Mouse (Mus musculus): Measurements from ENCODE around the gene Spocd1.

Spocd1 gene

DNA sequence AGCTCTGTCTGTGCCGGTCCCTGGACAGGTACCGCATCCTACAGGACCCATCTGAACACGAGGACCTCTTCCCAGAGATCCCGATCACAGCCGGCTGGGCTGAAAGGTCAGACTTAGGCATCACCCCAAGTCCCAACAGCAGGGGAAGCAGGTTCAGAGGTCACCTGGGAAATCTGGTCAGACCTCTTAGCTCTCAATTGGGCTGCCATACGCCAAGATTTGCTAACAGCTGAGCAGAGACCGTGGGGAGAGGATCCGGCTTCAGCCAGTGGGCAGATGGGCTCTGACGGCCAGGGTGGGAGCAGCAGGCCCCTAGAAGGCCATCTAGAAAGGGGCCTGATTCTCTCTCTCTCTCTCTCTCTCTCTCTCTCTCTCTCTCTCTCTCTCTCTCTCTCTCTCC, 45.2 kb downstream of the Spocd1 start:
- DNase-seq (ENCODE audit: extremely low read depth, low read depth) = no peak

DNA sequence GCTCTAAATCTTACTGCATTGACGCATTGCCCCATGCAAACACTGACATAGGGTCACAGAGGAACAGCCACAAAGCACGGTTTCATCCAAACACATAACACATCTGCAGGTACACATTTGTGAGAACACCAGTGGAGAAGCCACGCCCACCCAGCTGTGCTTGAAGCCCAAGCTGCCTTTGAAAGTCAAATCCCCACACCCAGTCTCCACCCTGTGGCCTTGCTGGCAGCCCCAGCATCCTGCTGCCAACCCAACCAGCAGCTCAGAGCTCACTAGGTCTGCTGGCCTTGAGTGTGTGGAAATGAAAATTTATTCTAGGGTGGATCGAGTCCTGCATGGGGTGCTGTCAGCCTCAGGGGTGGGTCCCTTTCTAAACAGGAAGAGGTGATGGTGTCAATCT, 48.2 kb downstream of the Spocd1 start:
- no peak for DNase-seq (ENCODE audit: extremely low read depth, low read depth)

DNA sequence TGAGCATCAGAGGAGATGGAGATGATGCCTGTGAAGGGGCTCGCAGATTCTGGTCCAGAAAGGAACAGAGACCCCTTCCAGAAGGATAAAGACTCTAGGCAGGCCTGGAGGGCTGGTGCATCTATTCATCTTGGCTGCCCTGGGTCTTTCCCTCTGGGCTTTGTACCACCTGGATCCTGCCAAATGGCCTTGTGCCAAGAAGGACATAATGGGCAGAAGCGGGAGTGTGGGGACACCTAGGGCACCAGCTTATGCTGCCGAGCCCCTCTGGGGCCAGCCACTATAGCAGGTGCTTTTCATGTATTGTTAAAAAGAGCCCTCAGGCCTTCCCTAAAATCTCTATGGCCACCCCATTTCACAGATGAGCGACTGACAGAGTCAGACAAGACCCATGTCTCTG, 49.2 kb downstream of the Spocd1 start:
- no peak for DNase-seq (ENCODE audit: extremely low read depth, low read depth)

DNA sequence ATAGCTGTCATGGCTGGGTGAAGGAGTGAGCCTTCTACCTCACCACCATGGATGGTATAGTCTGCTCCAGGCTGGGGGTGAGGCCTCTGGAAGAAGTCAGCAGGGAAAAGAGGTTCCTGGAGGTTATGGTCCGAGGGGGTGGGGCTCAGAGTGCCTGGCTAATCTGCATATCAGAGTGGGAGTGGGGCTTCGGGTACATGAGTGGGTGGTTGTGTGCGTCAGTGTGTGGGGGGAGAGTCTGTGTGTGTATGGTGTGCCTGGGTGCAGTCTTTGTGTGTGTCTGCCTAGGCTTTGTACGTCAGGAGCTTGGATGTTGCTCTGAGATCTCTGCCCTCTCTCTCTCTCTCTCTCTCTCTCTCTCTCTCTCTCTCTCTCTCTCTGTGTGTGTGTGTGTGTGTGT, 49.9 kb downstream of the Spocd1 start:
- no peak for DNase-seq (ENCODE audit: extremely low read depth, low read depth)

DNA sequence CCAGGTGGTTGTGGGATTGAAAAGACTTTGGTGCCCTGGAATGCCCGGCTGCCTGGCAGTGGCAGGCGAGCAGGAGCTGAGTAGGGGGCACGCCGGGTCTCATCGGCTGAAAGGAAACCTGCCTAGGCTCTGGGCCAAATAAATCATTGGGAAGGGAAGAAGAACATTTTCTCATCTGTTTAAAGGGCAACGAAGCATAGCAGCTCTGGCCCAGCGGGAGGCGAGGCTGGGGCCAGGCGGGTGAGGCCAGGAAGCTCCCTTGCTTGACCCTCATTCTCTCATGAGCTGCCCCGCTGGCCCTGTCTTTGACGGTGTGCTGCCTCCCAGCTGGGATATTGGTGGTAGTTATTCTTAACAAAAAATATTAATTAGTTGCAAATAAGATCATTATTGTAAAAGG, 52.6 kb downstream of the Spocd1 start:
- no peak for DNase-seq (ENCODE audit: extremely low read depth, low read depth)

DNA sequence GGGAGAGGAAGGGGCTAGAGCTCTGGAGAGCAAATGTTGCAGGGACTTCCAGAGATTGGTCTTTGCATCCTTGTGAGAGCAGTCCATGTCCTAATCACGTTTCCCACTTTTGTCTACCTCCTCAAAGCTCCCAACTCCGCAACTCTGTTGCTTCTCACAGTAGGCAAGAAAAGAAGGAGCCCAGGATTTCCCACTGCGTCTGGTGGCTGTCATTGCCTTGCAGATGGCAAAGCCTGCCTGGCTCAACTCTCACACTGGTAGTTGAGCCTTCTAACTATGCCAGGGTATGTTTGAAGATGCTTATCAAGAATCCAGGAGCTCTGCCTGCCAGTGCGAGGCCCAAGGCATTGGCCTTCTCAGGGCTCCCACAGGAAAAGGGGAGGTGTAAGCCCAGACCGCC, 54.0 kb downstream of the Spocd1 start:
- no peak for DNase-seq (ENCODE audit: extremely low read depth, low read depth)

DNA sequence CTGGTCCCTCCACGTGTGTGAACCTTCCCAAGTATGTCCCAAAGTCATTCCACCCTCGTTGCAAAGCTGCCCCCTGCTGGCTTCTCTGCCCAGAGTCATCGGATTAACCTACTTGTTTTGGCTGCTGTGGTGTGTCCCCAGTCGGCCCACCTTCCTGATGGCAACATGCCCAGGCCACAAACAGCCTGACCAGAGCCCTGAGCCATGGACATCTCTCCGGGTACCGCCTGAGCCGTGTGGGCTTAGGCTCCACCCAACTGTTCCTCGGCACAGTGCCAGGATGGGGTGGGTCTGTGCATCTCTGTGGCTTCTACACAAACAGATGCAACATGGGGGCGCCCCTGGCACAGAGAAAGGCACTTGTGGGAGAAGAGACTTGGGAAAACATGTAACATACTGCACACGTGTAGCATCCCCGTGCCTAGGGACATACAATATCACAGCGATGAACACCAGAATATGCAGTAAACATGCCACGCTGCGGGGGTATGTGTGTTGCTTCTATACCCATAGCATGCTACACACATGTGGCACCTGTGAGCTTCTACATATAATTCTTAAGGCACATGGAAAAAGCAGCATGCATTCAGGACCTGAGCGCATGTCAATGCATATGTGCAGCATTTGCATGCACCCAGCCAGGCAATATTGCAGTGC, 54.8 kb downstream of the Spocd1 start:
- no peak for DNase-seq (ENCODE audit: extremely low read depth, low read depth)

DNA sequence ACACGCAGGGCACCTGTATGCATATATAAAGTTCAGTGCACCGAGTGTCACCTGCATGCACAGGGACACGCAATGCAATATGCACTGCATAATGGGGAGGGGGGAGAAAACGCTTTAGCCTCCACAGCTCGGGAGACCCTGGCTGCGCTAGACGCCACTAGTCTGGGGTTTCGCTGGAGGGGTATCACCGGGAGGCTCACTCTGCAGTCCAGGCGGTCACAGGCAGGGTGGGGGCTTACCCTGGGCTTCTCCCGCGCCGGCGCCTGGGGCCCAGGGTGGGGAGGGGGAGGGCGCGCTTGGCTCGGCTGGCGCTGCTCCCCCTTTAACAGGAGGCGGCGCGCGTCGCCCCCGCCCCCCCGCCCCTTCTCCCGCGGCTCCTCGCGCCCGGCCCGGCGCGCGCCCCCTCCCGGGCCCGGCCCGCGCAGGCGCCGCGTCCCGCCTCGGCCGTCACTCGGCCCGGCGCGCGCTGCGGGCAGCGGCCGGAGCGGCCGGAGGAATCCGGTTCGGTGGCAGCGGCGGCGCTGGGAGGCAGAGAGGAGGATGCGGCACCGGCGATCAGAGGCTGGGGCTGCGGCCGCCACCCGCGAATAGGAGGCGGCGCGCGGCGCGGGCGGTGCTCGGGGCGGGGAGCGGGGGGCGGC, 55.5 kb downstream of the Spocd1 start, which contains the start of gene Adgrb2:
Gene Adgrb2 (plus strand): TSS at position 450 of the 641 bp plus-strand sequence.
- DNase-seq (ENCODE audit: extremely low read depth, low read depth) = no peak

DNA sequence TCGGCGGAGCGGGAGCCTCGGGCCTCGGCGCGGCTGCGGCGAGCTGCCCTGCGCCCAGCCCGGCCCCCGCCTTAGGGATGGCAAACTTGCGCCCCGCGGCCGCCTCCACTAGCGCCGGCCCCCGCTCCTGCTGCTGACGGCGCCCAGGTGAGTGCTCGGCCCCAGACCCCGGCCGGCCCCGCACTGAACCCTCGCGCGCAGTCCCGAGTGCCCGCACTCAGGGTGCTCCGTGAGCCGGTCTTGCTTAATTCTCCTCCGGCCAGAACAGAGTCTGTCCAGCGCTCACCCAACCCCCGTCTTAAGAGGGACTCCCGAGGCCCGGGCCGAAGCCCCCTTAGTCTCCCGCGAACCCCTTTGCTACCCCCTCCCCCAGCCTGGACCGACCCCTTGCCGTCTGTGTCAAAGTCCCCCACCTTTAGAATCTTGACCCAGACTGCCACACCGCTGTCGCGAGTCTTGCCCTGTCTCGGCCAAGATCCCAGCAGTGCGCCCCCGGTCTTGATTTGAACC, 56.2 kb downstream of the Spocd1 start:
- no peak for DNase-seq (ENCODE audit: extremely low read depth, low read depth)

DNA sequence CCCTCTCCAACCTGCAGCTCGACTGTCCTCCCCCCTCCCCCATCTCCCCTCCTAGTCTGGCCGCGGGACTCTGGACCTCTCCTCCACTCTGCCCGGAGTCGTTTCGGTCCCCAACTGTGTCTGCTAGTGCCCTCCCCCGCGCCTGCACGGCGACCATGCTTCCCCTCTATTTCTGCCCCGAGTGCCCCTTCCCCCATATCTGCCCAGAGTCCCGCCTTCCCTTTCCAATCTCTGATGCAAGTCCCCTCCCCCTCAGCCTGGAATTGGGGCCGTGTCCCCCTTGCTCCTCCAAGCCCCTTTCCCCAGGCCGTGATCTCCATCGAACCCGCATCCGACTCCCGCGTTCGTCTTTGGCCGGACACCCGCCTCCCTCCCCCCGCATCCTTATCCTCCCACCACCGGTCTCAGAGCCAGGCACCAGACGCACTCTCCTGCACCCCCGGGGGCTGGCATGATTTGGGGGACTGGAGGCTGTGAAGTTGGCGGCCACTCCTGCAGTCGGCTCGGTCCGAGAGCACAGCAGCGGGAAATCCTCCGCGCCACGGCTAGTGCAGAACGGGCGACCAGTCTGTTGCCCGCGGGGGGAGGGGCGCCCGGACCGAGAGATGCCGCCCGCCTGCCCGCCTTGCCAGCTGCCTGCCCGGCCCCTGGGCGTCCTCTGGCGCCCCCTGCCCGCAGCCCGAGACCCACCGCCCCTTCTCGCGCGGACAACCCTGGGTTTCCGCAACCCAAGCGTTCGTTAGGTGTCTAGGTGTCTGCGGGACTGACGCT, 56.8 kb downstream of the Spocd1 start:
- DNase-seq (ENCODE audit: extremely low read depth, low read depth) = no peak

DNA sequence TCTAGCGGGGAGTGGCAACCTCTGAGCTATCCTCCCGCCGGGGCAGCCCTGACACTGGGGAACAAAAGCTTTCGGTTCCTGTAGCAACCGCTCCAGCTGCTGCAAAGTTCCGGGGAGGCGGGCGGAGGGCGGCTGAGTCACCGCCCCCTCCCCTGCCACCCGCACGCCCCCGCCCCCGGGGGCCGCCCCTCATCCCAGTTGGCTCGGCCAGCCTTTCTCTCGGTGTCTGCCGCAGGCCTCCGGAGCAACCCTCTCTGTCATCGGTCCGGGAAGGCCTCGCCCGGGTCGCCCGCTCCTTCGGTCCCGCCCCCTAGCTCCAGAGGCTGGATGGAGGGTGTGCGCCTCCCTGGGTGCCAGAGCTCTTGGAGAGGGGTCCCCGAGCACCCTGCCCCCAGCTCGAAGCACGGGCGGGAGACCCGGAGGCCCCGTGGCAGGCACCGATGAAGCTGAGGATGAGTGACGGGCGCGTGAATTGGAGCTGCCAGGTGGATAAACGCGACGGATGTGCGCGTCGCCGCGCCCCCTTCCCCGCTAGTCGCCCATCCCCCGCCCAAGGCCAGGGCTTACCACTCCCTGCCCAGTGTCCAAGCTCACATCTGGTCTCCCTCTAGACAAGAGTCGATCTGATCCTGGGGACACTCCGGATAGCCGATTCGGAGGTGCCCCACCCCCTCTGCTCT, 58.9 kb downstream of the Spocd1 start:
- DNase-seq (ENCODE audit: extremely low read depth, low read depth) = no peak

DNA sequence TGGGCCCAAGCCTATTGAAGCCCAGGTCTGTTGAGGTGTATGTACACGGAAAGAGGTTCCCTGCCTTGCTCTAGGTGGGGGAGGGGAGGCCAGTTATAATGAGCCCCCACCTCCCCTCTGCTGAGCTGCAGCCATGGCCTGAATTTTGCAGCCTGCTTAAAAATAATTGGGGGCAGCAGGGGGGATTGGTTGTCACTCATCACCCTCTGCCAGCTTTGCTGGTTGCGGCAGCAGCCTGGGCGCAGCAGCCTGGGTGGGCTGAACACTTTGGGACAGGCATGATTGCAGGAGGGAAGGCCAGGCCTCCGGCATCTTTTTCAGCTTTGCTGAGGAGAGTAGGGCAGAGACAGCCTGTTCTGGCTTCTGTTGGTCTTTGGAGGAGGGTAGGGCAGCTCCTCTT, 60.9 kb downstream of the Spocd1 start:
- DNase-seq (ENCODE audit: extremely low read depth, low read depth) = no peak

DNA sequence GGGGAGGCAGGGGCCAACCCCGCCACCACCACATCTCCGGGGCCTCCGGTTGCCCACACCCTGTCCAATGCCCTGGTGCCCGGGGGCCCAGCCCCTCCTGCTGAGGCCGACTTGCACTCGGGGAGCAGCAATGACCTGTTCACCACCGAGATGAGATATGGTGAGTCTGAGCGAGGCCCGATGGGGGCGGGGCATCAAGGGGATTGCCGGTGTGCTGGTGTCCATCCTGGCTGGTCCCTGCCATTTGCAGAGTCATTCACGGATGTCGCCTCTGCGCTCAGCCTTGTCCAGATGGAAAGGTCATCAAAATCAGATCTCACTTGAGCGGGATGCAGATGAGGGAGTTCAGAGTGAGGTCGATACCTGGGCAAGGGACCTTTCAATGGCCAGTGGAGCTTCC, 63.7 kb downstream of the Spocd1 start:
- no peak for DNase-seq (ENCODE audit: extremely low read depth, low read depth)

DNA sequence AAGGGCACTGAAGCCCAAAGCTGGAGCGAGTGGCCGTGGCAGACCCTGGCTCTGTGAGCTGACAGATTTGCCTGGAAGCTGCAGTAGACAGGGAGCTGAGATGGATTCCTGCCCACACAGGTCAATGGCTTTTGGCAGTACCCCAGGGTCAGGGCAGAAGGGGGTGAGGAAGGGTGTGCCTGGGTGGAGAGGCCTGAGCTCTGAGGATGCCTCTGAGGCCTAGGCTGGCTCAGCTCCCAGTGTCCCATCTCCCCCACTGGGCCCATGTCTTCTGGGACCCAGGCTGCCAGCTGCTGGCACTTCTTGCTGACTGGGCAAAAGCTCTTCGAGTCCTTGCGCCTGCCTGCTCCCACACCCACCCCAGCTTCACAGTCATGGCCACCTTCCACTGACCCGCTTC, 64.2 kb downstream of the Spocd1 start:
- DNase-seq (ENCODE audit: extremely low read depth, low read depth) = no peak

DNA sequence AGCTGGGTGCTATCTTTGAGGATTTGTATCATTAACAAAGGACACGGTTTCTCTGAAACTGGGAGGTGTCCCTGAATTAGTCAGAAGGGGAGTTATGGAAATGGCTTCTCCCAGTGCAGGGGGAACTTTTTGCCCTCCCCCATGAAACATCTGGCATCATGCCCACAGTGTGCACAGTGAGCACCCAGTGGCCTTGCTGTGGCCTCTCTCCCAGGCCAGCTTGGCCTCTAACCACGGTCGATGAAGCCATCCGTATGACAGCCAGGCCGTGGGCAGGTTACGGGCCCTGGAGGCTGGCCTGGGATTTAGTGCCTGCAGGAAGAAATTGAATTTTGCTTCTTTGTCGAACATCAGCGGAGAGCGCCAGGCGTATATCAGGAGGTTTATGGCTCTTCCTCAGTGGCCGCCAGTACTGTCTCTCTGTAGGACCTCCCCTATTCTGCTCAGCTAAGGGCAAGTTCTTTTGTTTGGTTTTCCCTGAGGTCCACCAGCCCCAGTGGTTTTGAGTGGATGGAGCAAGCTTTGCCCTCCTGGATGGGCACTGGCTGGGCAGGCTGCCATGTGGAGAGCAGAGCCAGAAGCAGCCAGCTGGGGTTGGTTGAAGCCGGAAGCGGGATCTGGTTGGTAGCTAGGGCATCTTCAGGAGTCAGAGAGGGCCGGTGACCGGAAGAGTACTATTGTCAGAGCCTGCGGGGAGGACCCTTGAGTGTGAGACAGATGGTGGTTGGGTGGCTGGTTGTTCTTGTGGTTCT, 65.1 kb downstream of the Spocd1 start:
- no peak for DNase-seq (ENCODE audit: extremely low read depth, low read depth)

DNA sequence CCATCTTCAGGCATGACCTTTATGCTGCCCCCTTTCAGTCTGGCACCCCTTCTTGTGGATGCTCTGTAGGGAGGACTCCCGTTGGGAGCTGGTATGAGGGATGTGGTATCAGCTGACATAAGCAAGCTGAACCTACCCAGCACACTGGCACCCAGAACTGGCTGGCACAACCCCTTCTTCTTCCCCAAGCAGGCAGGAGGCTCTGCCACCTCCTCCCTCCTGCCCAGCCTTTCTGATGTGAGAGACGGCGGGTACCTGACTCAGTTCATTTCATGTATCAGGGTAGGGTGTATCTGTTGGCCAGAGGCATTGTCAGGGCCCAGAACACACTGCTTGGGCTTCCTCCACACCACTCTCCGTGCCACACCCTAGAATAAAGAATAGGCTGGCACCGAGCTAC, 65.7 kb downstream of the Spocd1 start:
- DNase-seq (ENCODE audit: extremely low read depth, low read depth) = no peak

DNA sequence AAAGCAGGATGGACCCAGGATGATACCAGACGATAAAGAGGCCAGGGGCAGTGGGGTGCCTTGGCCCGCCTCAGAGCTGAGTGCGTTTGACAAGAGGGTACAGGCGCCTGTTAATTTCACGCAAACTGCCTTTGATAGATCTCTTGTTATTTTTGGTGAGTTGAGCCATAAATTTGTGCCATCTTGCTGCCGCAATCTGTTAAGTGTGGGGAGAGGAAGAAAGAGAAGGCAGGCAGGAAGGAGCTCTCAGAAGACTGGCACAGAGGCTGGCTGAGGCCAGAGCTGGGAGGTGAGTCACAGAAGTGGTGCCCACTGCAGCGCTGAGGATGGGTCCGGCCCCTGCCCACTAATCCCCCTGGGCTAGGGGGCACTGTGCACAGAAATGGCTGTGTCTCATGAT, 66.2 kb downstream of the Spocd1 start:
- no peak for DNase-seq (ENCODE audit: extremely low read depth, low read depth)

DNA sequence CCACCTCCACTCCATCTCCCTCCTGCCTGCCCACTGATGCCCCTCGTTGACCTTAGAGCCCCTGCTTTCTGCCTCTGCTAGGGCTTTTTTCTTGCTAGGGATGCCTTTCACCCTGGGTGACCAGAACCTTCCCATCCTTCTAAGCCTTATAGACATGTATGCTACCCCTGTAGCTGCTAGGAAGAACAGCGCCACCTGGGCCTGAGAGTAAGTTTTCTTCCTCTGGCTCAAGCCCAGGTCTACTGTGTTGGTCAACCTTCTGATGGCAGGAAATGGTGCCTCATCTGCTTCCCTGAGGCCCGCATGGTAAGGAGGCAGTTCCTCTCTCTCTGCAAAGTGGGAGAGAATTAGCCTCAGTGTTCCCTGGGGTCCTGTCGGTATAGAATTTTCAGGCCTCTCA, 67.0 kb downstream of the Spocd1 start:
- DNase-seq (ENCODE audit: extremely low read depth, low read depth) = no peak

DNA sequence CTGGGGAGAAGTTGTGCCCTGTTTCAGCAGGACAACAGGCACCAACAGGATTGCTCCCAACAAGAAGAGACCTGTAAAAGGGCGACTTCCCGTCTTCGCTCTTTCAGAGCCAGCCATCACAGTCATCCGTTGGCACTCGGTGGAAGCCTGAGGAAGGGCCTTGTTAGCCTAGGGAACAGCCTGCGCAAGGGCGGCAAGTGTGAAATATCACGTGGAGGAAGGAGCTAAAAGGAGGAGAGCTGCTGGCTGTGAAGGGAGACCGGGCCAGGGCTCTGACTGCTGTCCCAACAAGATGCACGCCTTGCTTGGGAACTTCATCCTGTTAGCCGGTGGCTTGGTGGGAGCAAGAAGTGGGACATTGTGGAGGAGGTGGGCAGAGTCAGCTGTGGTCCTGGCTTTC, 69.1 kb downstream of the Spocd1 start:
- DNase-seq (ENCODE audit: extremely low read depth, low read depth) = no peak

DNA sequence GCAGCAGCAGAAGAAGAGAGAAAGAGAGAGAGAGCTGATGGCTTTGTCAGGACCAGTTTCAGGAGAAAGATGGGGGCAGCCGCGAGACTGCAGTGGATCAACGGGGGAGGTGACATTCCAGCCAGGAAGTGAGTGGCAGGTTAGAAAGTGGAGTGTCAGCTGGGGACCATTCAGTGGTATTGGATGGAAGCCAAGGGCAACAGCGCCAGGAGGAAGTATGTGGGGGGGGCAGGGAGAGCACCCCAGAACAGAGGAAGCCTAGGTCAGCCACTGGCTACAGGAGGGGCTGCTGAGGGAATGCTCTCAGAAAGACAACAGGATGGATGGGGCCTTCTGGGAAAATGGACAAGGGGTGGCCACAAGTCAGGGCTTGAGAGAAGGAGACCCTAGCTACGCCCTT, 72.7 kb downstream of the Spocd1 start:
- DNase-seq (ENCODE audit: extremely low read depth, low read depth) = no peak

DNA sequence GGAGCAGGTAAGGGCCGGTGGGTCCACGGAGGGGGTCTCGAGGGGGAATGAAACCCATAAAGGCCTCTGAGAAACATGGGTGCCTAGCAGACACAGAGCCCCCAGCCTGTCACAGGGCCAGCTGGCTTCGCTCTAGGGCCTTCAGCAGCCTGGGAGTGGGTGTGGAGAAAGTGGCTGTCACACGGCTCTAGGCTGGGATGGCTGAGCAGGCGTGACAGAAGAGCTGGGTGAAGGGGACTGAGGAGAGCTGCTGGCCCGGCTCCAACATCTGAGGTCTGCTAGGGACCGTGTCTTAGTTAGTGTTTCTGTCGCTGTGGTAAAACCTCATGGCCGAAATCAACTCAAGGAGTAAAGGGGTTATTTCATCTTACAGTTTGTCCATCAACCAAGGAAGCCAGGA, 73.1 kb downstream of the Spocd1 start:
- no peak for DNase-seq (ENCODE audit: extremely low read depth, low read depth)

Measured in MEL-GATA-1-ER (cell line).